Mouse (Mus musculus) left cerebral cortex, postnatal 14 days (tissue): Measurements from ENCODE around the gene Olfr1166. TPM values are rescaled to one million over a fixed set of nuclear protein-coding genes. Genes with fewer than 3 reads are reported as not detected.
"Not testable (repeated sequence)": the region's sequence is repeated elsewhere in the genome, so short reads cannot be mapped to it uniquely, and the experiment has no call there.

ENCODE experiments used
- DNase-seq, 2 experiments: peaks; one replicate each; pipeline ENCODE4 v3.0.0; 2021 to 2022; ENCODE audit warnings: low spot score in 2 of 2, mixed read lengths in 1 of 2
- intact Hi-C: fragments of 180-260 bp; cut with DNase I; formaldehyde crosslinking; loops from one replicate; pipeline ENCODE4 v1.15.1; 2025
- long read RNA-seq, 2 experiments: library from polyadenylated mRNA; stranded (forward); transcript quantifications; one replicate each; pipeline ENCODE4 v2.0.0; 2021
- total RNA-seq, 2 experiments: library from RNA; stranded (reverse); gene quantifications; 2 replicates each; pipeline ENCODE4 v1.2.3; 2021

Olfr1166 gene
- total RNA-seq = not detected
- long read RNA-seq, experiment 1 = 0 reads
- long read RNA-seq, experiment 2 = 0 reads

GRCm38 (mm10) chr2:88128172-88128571 is at the start of gene Olfr1166:
TSS of gene Olfr1166 (minus strand) at chr2:88128272.
- no peak for DNase-seq
- intact Hi-C loops = no loop called here

DNA sequence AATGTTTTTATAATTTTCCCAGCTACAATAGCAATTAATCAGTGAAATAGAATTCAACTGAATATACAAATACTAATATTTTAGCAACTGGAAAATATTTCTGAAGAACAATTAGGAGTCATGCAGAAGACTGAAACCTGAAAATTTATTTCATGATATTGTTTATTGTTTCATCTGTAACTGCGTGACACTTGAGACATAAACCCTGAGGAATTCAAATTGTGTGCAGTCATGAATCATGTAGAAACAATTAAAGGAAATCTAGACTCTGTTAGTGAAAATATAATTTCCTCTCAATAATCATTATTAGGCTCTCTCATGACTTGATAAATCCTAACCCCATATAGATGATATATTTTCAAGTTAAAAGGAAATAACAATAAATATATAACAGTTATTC is 27.0 kb upstream of the Olfr1166 start, which contains the start of gene Olfr1167:
Gene Olfr1167, minus strand, starts transcription at position 101 of the 400 bp plus-strand sequence.
- DNase-seq, intact Hi-C loops: not testable (repeated sequence)

GRCm38 (mm10) chr2:88093866-88094265 is 34.2 kb downstream of the Olfr1166 start, which contains the start of gene Olfr1164:
TSS of gene Olfr1164 (minus strand) at chr2:88093966.
- intact Hi-C loops = no loop called here
- no peak for DNase-seq

Other genes with a start within 250 kb of the Olfr1166 start
- gene Olfr1153, start 233.3 kb downstream of the Olfr1166 start, total RNA-seq = not detected
- not detected for gene Olfr1154, start 223.1 kb downstream of the Olfr1166 start, total RNA-seq
- not detected for gene Olfr1155, start 183.1 kb downstream of the Olfr1166 start, total RNA-seq
- gene Olfr1156, start 175.2 kb downstream of the Olfr1166 start, total RNA-seq = not detected
- gene Olfr1157, start 160.0 kb downstream of the Olfr1166 start, total RNA-seq = not detected
- not detected for gene Olfr74, start 153.6 kb downstream of the Olfr1166 start, total RNA-seq
- gene Olfr1158, start 138.2 kb downstream of the Olfr1166 start, total RNA-seq = not detected
- gene Olfr1160, start 120.0 kb downstream of the Olfr1166 start, total RNA-seq = not detected
- not detected for gene Olfr1161, start 105.5 kb downstream of the Olfr1166 start, total RNA-seq
- gene Olfr73, start 90.6 kb downstream of the Olfr1166 start, total RNA-seq = not detected
- not detected for gene Olfr1162, start 77.1 kb downstream of the Olfr1166 start, total RNA-seq
- gene Olfr1163, start 56.4 kb downstream of the Olfr1166 start, total RNA-seq = not detected
- gene Olfr1164, start 34.3 kb downstream of the Olfr1166 start, total RNA-seq = not detected
- not detected for gene Olfr1167, start 26.9 kb upstream of the Olfr1166 start, total RNA-seq
- gene Olfr1168, start 53.6 kb upstream of the Olfr1166 start, total RNA-seq = not detected
- gene Olfr1170, start 100.1 kb upstream of the Olfr1166 start, total RNA-seq = not detected
- not detected for gene Olfr1173, start 151.6 kb upstream of the Olfr1166 start, total RNA-seq
- gene Olfr1174-ps, start 186.9 kb upstream of the Olfr1166 start, total RNA-seq = not detected
- gene Olfr1175-ps, start 198.9 kb upstream of the Olfr1166 start, total RNA-seq = not detected
- not detected for gene Olfr1176, start 208.4 kb upstream of the Olfr1166 start, total RNA-seq
- gene Olfr1177-ps, start 218.2 kb upstream of the Olfr1166 start, total RNA-seq = not detected